Mouse (Mus musculus): ENCODE measurements around the gene Gm8104. TPM values are rescaled to one million over a fixed set of nuclear protein-coding genes. Genes with fewer than 3 reads are reported as not detected.

The Gm8104 gene
- polyA plus RNA-seq (2017; shearing (Covaris generic)) = not detected

DNA sequence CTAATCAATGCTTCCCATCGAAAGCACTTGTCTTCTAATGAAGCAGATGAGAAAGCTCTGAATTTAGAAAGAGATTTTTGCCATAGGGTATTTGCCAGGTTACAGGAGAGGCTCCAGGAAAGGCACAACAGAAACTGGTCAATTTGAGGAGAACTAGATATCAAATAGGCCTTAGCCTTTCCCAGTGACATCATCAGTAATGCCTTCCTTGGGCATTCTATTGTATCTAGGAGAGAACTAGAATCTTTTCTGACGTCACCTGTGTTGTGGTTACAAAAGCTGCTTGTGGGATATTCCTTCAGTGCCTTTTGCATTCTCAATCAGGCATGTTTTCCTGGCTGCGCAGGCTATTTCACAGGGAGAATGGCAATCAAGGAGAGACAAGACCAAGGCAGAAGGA is at the start of gene Gm8104:
Gene Gm8104, plus strand, starts transcription at position 301 of the 400 bp plus-strand sequence.

GRCm38 (mm10) chr14:43076543-43076942 is 23.9 kb upstream of the Gm8104 start, which contains the start of gene Gm8094:
Gene Gm8094, minus strand, starts transcription at chr14:43076643.

Other genes starting within 250 kb of the Gm8104 start
- gene Gm21977, start 247.1 kb upstream of the Gm8104 start, polyA plus RNA-seq (2017; shearing (Covaris generic)) = not detected
- gene Gm8082, start 107.0 kb upstream of the Gm8104 start, polyA plus RNA-seq (2017; shearing (Covaris generic)) = not detected
- not detected for gene Gm10376, start 85.0 kb upstream of the Gm8104 start, polyA plus RNA-seq (2017; shearing (Covaris generic))
- gene Gm8094, start 24.0 kb upstream of the Gm8104 start, polyA plus RNA-seq (2017; shearing (Covaris generic)) = under 1 TPM in 1 of 2 experiments, not detected in 1; 0.27 TPM
- gene Gm7233, start 79.3 kb downstream of the Gm8104 start, polyA plus RNA-seq (2017; shearing (Covaris generic)) = not detected
- not detected for gene Gm8122, start 134.7 kb downstream of the Gm8104 start, polyA plus RNA-seq (2017; shearing (Covaris generic))
- under 1 TPM in 1 of 2 experiments, not detected in 1; 0.18 TPM for gene Gm8126, start 158.0 kb downstream of the Gm8104 start, polyA plus RNA-seq (2017; shearing (Covaris generic))
- under 1 TPM in 1 of 2 experiments, not detected in 1; 0.59 TPM for gene Gm9732, start 174.4 kb downstream of the Gm8104 start, polyA plus RNA-seq (2017; shearing (Covaris generic))
- not detected for gene Gm8127, start 193.2 kb downstream of the Gm8104 start, polyA plus RNA-seq (2017; shearing (Covaris generic))
- not detected for gene 1700001F09Rik, start 247.2 kb downstream of the Gm8104 start, polyA plus RNA-seq (2017; shearing (Covaris generic))

Measured in activated CD4-positive, CD25-positive, alpha-beta regulatory T cell (primary cell).